Mouse (Mus musculus): ENCODE measurements around the gene Lpcat2.

Lpcat2 gene

GRCm38 (mm10) chr8:92899590-92899989 lies 44.5 kb downstream of the Lpcat2 start:
- in situ Hi-C loops (cut with MboI; ENCODE audit: low pct_unique_long_range_greater_than_20kb in 1 of 2, low sequenced_read_pairs in 2 of 2, unreplicated experiment in 1 of 2) = no loop called here

GRCm38 (mm10) chr8:92901107-92901506 lies 46.0 kb downstream of the Lpcat2 start, which contains the start of gene Capns2:
Gene Capns2, plus strand, starts transcription at chr8:92901407.
- in situ Hi-C loops (cut with MboI; ENCODE audit: low pct_unique_long_range_greater_than_20kb in 1 of 2, low sequenced_read_pairs in 2 of 2, unreplicated experiment in 1 of 2) = no loop called here

GRCm38 (mm10) chr8:92902981-92903380 lies 47.8 kb downstream of the Lpcat2 start:
- in situ Hi-C loops (cut with MboI; ENCODE audit: low pct_unique_long_range_greater_than_20kb in 1 of 2, low sequenced_read_pairs in 2 of 2, unreplicated experiment in 1 of 2) = no loop called here

- in situ Hi-C loops (cut with MboI; ENCODE audit: low pct_unique_long_range_greater_than_20kb in 1 of 2, low sequenced_read_pairs in 2 of 2, unreplicated experiment in 1 of 2) = no loop called here
Measured at GRCm38 (mm10) chr8:92903488-92904135, 48.5 kb downstream of the Lpcat2 start.

GRCm38 (mm10) chr8:92906553-92906952 lies 51.4 kb downstream of the Lpcat2 start:
- in situ Hi-C loops (cut with MboI; ENCODE audit: low pct_unique_long_range_greater_than_20kb in 1 of 2, low sequenced_read_pairs in 2 of 2, unreplicated experiment in 1 of 2) = no loop called here

- in situ Hi-C loops (cut with MboI; ENCODE audit: low pct_unique_long_range_greater_than_20kb in 1 of 2, low sequenced_read_pairs in 2 of 2, unreplicated experiment in 1 of 2) = no loop called here
Measured at GRCm38 (mm10) chr8:92908448-92908847, 53.3 kb downstream of the Lpcat2 start.

GRCm38 (mm10) chr8:92911477-92911876 lies 56.3 kb downstream of the Lpcat2 start:
- in situ Hi-C loops (cut with MboI; ENCODE audit: low pct_unique_long_range_greater_than_20kb in 1 of 2, low sequenced_read_pairs in 2 of 2, unreplicated experiment in 1 of 2) = no loop called here

- in situ Hi-C loops (cut with MboI; ENCODE audit: low pct_unique_long_range_greater_than_20kb in 1 of 2, low sequenced_read_pairs in 2 of 2, unreplicated experiment in 1 of 2) = no loop called here
Measured at GRCm38 (mm10) chr8:92913396-92913795, 58.3 kb downstream of the Lpcat2 start.

GRCm38 (mm10) chr8:92916082-92916481 lies 60.9 kb downstream of the Lpcat2 start:
- in situ Hi-C loops (cut with MboI; ENCODE audit: low pct_unique_long_range_greater_than_20kb in 1 of 2, low sequenced_read_pairs in 2 of 2, unreplicated experiment in 1 of 2) = no loop called here

GRCm38 (mm10) chr8:92921768-92922167 lies 66.6 kb downstream of the Lpcat2 start:
- in situ Hi-C loops (cut with MboI; ENCODE audit: low pct_unique_long_range_greater_than_20kb in 1 of 2, low sequenced_read_pairs in 2 of 2, unreplicated experiment in 1 of 2) = no loop called here

GRCm38 (mm10) chr8:92928986-92929385 lies 73.8 kb downstream of the Lpcat2 start:
- in situ Hi-C loops (cut with MboI; ENCODE audit: low pct_unique_long_range_greater_than_20kb in 1 of 2, low sequenced_read_pairs in 2 of 2, unreplicated experiment in 1 of 2) = no loop called here

- in situ Hi-C loops (cut with MboI; ENCODE audit: low pct_unique_long_range_greater_than_20kb in 1 of 2, low sequenced_read_pairs in 2 of 2, unreplicated experiment in 1 of 2) = no loop called here
Measured at GRCm38 (mm10) chr8:92938056-92938455, 82.9 kb downstream of the Lpcat2 start.

GRCm38 (mm10) chr8:92949071-92949470 lies 93.9 kb downstream of the Lpcat2 start:
- in situ Hi-C loops (cut with MboI; ENCODE audit: low pct_unique_long_range_greater_than_20kb in 1 of 2, low sequenced_read_pairs in 2 of 2, unreplicated experiment in 1 of 2) = no loop called here

- in situ Hi-C loops (cut with MboI; ENCODE audit: low pct_unique_long_range_greater_than_20kb in 1 of 2, low sequenced_read_pairs in 2 of 2, unreplicated experiment in 1 of 2) = no loop called here
Measured at GRCm38 (mm10) chr8:92950639-92951371, 95.7 kb downstream of the Lpcat2 start.

GRCm38 (mm10) chr8:92954044-92954443 lies 98.9 kb downstream of the Lpcat2 start:
- in situ Hi-C loops (cut with MboI; ENCODE audit: low pct_unique_long_range_greater_than_20kb in 1 of 2, low sequenced_read_pairs in 2 of 2, unreplicated experiment in 1 of 2) = no loop called here

GRCm38 (mm10) chr8:92959779-92960178 lies 104.6 kb downstream of the Lpcat2 start, which contains the start of gene Slc6a2:
Gene Slc6a2, plus strand, starts transcription at chr8:92960079.
- in situ Hi-C loops (cut with MboI; ENCODE audit: low pct_unique_long_range_greater_than_20kb in 1 of 2, low sequenced_read_pairs in 2 of 2, unreplicated experiment in 1 of 2) = no loop called here

GRCm38 (mm10) chr8:92960451-92960911 lies 105.3 kb downstream of the Lpcat2 start:
- in situ Hi-C loops (cut with MboI; ENCODE audit: low pct_unique_long_range_greater_than_20kb in 1 of 2, low sequenced_read_pairs in 2 of 2, unreplicated experiment in 1 of 2) = no loop called here

GRCm38 (mm10) chr8:92961088-92961487 lies 105.9 kb downstream of the Lpcat2 start:
- in situ Hi-C loops (cut with MboI; ENCODE audit: low pct_unique_long_range_greater_than_20kb in 1 of 2, low sequenced_read_pairs in 2 of 2, unreplicated experiment in 1 of 2) = no loop called here

GRCm38 (mm10) chr8:92964556-92964955 lies 109.4 kb downstream of the Lpcat2 start:
- in situ Hi-C loops (cut with MboI; ENCODE audit: low pct_unique_long_range_greater_than_20kb in 1 of 2, low sequenced_read_pairs in 2 of 2, unreplicated experiment in 1 of 2) = no loop called here
